Mouse (Mus musculus) adrenal gland, postnatal 14 days (tissue): ENCODE measurements at regions not wholly inside any gene's neighbourhood (a gene's known extent, or its start where the extent isn't known, plus 50 kb on each side); places are given as distances from the start of the nearest gene placed in this dataset.
A peak's percentile ranks its signal among the peaks of the same experiment; 100 is the strongest.

Experiments
- DNase-seq: peaks from one replicate; pipeline ENCODE4 v3.0.0; 2021; ENCODE audit warnings: mixed read lengths

DNA sequence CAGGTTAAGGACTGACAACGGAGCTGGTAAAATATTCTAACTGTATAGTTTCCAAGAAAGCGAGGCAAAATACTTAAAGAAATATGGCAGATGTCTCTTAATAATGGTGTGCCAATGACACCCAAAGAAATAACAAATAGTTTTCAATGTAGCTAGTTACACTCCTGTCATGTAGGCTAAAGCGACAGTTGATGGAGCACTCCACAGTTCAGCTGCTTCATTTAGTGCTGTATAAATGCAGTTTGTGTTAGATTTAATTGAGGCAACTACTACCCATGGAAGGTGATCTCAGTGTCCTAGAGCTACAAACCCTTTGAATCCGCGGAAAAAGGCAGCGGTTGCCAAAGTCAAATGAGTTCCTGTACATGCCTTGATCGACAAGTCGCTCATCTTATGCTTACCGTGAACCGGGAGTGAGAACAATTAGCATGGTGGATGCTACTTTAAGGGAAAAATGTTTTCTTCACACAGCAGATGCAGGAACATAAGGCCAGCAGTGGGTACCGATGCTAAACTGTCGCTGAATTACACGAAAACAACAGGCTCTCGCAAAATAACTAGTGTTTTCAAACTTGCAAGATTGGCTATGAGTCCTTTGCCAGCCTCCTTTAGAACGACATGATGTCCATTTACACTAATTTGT lies 961.4 kb downstream of the Mat2b start:
- DNase-seq: no peak

DNA sequence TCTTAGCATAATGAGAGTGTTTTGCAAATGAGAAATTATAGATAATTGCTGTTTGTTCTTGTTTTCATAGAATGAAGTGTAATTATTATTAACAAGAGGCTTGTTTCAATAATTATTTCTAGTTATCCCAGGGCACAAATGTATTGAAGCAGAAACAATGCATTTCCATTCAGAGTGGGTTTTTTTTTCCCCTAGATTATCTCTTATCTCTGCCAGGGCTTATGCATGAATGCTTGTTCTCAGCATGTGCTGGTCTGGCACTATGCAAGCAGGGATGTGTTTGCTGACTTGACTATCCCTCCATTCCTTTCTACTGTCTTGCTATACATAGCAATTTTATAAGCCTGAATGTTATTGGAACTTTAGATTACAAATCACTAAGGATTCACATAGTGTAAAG lies 971.4 kb downstream of the Mat2b start:
- DNase-seq: no peak

GRCm38 (mm10) chr11:39678521-39678920 lies 1016.5 kb downstream of the Mat2b start:
- no peak for DNase-seq

GRCm38 (mm10) chr11:39653595-39653994 lies 1041.4 kb downstream of the Mat2b start:
- no peak for DNase-seq

GRCm38 (mm10) chr11:39619356-39619755 lies 1075.6 kb downstream of the Mat2b start:
- no peak for DNase-seq

GRCm38 (mm10) chr11:39615843-39616242 lies 1079.2 kb downstream of the Mat2b start:
- no peak for DNase-seq

- no peak for DNase-seq
Measured at GRCm38 (mm10) chr11:39596479-39596878, 1098.5 kb downstream of the Mat2b start.

- peak; percentile 66 for DNase-seq
Measured at GRCm38 (mm10) chr11:39588641-39589385, 1106.2 kb downstream of the Mat2b start.

DNA sequence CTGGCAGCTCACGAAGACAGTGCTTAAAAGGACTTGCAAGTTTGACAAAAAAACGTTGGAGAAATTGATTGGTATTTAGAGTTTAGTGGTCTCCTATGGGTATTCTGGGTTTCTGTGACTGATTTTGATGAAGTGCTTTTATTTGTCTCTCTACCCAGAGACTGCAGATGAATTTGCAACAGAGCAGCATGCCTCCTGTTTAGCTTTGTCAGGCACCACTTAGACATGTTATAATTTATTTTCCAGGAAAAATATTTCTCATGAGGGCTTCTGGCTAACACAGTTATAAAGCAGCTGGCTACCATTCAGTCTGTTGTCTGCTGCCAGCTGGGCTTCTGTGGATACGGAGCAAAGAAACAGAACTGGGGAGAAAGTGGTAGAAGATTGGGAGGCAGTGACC lies 1136.7 kb downstream of the Mat2b start:
- DNase-seq: no peak

- no peak for DNase-seq
Measured at GRCm38 (mm10) chr11:39550066-39550465, 1144.9 kb downstream of the Mat2b start.

GRCm38 (mm10) chr11:39524866-39525649 lies 1169.9 kb downstream of the Mat2b start:
- no peak for DNase-seq

DNA sequence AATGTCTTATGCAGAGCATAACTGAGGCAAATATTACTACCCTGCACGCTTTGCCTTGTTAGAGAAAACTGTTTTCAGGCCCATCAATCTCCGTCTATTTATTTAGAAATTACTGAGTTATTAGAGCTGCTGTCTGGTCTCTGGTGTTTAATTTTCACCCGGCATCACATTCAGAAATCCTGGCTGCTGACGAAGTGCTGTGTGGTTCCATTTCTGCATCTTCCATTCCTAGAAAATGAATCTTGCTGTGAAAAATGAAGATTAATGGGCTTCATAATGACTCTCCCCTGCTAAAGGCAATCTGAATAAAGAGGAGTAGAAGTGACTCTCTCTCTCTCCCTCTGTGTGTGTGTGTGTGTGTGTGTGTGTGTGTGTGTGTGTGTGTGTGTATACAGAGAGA lies 1199.8 kb downstream of the Mat2b start:
- no peak for DNase-seq

GRCm38 (mm10) chr11:39477136-39477535 lies 1217.9 kb downstream of the Mat2b start:
- no peak for DNase-seq

GRCm38 (mm10) chr11:39453329-39453952 lies 1241.6 kb downstream of the Mat2b start:
- DNase-seq: no peak

- DNase-seq: no peak
Measured at GRCm38 (mm10) chr11:39446374-39446773, 1248.6 kb downstream of the Mat2b start.

DNA sequence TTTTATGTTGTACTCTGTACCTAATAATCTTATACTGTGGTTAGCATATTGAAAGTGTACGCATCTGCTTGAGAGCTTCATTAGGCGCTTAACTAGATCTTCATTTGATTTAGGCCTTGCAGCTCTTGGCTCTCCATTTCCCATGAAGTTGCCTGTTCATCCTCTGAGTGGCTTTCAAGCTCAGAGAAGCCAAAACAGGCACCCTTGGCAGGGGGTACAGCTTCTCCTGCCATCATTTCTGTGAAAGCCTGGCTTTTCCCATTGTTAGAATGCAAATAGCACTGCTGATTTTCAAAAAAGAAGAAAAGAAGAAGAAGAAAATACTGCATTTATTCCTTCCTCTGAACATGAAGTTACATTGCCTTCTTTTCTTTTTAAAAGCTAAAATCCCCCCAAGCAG lies 1283.3 kb downstream of the Mat2b start:
- no peak for DNase-seq

- DNase-seq: no peak
Measured at GRCm38 (mm10) chr11:39411182-39411581, 1283.8 kb downstream of the Mat2b start.

- no peak for DNase-seq
Measured at GRCm38 (mm10) chr11:39364827-39365226, 1330.2 kb downstream of the Mat2b start.

GRCm38 (mm10) chr11:39350616-39351015 lies 1344.4 kb downstream of the Mat2b start:
- DNase-seq: no peak
